Mouse (Mus musculus): ENCODE measurements at regions not wholly inside any gene's neighbourhood (a gene's known extent, or its start where the extent isn't known, plus 50 kb on each side); places are given as distances from the start of the nearest gene placed in this dataset.
A peak's percentile ranks its signal among the peaks of the same experiment; 100 is the strongest.

DNA sequence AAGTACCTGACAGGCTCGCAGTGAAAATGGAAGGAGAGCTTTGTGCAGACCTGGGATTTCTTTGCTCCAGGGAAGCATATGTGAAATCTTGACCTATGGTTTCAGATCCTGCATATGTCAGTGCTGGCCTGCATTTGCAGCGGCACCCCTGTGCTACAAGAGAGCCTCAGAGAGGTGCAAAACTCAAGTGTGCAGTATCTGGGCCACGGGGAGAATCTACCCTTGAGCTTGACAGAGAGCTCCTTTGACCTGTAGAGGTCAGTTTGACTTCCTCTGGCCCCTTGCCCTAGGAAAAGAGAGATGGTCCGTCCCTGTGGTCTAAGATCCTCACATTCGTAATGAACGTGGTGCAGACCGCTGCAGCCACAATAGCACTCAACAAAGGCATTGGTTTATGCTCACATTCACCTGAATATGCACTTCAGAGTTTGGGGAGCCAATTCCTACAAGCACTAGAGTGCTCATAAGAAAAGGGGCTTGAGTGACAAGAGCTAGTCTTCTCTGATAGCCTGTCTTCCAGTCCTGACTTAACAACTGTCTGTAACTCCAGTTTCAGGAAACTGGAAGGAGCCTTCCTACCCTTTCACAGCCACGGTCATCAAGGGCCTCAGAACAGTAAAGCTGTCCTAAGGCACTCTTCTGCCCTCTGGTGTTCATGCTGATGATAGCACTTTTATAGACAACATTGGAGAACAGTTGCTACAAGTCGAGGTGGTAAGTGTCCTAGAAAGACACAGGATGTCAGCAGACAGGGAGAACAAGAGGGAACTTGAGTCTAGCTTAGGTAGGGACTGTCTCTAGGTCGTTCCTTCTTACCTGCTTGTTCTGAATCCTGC lies 200.0 kb upstream of the Apob start:
- DNase-seq (ENCODE audit: low read depth, low spot score), result peak; percentile 3

DNA sequence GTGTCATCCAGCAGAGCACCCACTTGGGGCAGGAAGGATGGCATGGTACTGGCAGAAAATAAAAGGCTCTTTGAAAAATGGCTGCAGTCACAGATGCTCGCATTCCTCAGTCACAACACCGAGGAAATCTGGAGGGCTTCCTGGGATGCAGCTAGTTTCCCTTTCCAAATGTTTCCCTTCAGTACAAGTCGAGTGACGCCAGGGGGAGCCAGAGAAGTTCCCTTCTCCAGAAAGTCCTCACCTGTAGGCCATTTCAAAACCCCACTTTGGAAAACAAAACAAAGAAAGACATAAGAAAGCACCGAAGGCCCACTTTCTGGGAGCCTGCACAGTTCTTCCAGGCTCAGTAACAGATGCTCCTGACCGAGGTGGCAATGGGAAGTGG lies 199.4 kb upstream of the Apob start:
- no peak for DNase-seq (ENCODE audit: low read depth, low spot score)

DNA sequence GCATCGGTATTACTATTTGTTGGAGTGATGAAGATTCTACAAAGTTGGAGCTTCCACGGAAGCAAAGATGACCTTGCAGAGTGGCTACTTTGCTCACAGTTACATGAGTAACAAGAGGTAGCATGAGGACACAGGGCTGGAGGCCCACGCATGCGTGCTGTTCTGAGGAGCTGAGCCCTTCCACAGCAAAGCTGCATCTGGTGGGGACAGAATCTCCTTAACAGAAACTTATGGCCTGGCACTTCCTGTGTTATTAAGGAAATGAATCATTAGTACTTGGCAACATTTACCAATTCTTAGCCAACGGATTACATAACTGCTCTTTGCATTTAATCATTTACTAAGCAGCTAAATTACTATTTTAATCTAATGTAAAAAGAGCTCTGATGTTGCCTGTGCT lies 160.8 kb upstream of the Apob start:
- no peak for DNase-seq (ENCODE audit: low read depth, low spot score)

DNA sequence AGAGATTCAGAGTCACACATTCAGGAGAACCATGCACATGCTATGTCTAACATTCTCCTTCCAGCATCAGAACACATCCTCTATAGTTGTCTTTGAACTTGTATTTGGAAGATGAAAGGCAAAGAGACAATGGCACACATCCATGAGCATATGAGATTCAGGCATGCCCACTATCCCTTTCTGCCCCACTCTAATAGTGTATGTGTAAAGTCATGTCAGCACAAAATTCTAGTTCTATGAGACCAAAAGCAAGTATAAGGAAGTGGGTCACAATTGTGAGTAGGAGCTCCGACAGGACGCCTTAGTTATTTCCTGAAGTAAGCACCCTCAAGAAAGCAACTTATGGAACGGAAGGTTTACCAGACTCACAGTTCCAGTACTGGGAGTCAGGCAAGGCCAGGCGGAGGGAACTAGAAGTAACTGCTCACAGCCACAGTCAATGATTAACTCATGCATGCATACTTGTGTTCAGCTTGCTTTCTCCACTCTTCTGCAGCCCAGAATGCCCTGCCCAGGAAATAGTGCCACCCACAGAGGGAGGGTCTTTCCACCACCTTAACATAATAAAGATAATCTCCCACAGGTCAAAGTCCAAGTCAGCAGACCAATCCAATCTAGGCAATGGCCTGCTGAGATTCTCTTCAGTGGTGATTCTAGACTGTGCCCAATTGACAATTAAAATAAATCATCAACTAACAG lies 157.3 kb upstream of the Apob start:
- DNase-seq (ENCODE audit: low read depth, low spot score), result no peak

DNA sequence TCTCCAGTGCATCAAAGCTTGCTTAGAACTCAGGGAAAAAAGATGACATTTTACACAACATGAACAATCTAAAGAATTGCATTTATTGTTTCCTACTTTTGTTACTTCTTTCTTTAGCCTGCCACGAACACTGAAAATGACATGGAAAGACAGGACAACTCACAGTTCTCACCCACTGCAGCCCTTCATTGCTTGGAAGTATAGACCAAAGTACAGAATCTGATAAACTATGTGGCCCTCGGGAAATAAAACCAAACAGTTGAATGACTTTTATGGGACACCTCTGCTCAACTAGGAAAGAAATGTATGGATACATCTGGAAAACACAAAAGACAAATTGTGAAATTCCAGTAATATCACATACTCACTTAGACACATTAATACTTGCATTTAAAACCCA lies 156.7 kb upstream of the Apob start:
- no peak for DNase-seq (ENCODE audit: low read depth, low spot score)

DNA sequence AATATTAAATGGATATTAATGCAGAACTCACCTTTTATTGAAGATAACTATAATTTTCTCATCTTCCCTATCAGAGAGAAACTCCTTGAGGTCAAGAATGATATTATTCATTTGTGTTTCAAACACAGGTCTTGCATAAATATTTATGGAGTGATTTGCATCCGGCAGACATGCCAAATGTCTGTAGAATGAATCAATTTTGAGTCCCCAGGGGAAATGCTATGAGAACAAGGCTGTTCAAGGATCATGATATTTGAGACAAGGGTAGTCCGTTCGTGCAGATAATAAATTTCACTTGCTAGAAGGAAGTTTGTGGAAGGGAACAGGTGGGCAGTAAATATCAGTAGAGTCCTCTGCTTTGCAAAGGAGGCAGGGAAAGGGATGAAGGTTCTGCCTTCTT lies 141.7 kb upstream of the Apob start:
- DNase-seq (ENCODE audit: low read depth, low spot score), result no peak

DNA sequence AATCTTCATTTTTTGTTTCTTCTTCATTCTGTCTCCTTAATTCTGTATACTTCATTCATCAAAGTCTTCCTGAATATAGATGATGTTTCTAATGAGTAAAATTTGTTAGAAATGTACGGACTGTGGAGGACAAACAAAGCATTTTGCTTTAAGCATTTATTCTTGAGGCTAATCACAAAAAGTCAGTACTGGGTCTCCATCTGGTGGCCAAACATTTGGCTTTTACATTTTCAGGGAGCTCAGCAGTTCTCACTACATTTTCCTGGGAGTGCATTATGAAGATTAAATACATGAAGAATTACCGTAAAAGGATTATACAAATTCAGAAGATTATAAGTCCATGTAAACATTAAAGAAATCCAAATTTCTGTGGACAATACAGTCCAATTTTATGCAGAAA lies 123.6 kb upstream of the Apob start:
- no peak for DNase-seq (ENCODE audit: low read depth, low spot score)

DNA sequence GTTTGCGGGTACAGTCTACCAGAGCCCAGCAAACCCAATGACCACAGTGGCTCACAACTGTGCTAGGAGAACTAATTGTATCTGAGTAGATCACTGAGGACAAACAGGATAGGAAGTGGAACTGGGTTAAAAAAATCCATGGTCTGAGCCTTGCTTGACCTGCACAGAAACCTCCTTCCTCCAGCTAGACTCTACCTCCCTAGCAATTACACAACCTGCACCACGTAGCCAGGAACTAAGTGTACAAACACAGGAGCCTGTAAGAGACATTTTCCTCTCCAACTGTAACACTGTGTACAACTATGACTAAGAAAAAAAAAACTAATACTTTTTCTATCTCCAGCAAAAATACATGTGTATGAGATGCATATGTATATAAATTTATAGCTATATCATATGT lies 121.8 kb upstream of the Apob start:
- DNase-seq (ENCODE audit: low read depth, low spot score), result no peak

DNA sequence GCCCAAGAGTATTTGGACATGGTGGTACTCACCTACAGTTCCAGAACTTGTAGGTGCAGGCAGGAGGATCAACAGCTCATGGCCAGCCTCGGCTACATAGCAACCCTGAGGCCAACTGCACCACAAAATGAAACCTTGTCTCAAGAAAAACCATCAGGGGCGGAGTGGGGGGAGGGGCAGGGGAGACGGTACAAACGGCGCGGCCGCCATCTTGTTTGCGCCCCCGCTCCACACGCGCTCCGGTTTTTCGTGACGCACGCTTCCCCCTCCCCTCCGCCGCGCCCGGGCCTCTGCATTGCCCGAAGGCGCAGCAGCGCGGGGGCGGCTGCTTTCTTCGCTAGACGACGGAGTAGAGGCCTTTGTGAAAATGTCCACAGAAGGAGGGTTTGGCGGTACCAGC lies 117.9 kb upstream of the Apob start:
- no peak for DNase-seq (ENCODE audit: low read depth, low spot score)

DNA sequence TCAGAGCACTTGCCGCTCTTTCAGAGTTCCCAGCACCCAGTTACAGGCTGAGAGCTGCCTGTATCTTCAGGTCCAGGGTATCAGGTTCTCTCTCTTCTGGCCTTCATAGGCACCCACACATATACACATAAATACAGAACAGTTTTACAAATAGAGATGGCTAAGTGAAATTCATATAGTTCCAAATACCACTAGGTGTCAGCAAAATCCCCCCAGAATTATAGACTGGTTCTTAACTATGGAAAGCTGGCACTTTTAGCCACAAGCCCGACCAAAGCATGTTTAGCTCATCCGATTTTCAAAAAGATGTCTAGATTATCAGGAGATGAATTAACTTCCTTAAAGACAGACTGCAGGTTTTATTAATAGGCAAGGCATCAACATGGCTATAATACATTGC lies 107.4 kb upstream of the Apob start:
- no peak for DNase-seq (ENCODE audit: low read depth, low spot score)

DNA sequence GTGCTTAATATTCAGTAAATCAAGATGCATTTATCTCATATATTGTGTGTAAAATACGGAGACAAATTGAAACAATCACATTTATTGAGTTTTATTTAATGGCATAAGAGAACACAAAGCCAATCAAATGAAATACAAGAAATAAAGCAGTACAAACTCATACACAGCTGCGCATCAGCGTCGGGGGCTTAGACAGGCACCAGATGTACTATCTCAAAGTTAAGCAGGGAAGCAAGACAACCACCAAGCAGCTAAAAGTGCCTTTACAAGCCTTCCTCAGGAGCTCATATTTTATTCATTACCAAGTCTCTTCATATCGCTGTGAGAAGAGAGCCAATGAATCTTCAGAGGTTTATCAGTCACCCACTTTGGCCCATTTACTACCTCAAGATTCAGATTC lies 107.0 kb upstream of the Apob start:
- no peak for DNase-seq (ENCODE audit: low read depth, low spot score)

DNA sequence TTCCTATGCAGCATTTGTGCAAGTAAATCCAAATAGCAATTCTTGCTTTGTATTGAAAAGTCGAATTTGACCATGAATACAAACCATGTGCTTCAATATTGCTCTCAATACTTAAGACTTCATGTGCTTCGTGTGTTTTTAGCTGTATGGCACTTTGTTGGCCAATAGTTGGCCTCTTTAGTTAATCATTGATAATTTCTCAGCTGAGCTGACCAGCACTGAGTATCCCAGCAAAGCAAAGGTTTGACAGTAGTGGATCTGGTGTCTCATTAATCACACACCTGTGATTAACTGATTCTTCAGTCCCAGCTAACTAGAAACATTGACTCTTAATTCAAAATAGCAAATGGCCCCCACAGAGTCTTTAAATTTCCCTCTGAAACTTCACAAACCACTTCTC lies 102.0 kb upstream of the Apob start:
- no peak for DNase-seq (ENCODE audit: low read depth, low spot score)

DNA sequence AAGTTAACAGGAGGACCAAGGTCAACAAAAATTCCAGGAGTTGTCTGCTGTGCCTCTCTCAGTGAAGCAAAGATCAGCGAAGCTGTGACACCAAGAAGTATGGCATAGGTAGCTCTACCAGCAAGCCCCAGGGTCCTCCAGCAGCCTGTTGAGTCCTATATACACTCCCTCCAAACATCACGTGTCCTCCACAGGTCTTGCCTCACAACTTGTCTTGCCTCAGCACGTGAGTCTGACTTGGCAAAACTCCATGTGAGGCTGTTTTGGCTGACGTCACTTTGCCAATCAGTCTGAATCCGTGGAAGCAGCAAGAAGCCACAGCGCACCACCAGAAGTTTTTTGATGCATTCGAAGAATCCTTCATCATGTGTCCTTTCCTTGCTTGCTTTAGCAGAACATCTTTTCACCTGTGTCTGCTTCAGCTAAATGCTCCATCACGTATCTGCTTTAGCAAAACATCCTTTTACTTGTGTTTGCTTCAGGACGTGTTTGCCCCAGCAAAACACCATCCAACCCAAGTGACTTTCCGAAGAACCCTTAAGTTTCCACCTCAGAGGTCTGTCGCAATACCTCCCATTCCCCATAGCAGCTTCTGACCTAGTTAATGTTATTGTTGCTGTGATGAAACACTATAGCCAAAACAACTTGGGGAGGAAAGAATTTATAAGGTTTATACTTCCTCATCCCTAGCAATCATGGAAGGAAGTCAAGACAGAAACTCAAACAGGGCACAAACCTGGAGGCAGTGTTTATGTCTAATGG lies 101.0 kb upstream of the Apob start:
- DNase-seq (ENCODE audit: low read depth, low spot score), result no peak

DNA sequence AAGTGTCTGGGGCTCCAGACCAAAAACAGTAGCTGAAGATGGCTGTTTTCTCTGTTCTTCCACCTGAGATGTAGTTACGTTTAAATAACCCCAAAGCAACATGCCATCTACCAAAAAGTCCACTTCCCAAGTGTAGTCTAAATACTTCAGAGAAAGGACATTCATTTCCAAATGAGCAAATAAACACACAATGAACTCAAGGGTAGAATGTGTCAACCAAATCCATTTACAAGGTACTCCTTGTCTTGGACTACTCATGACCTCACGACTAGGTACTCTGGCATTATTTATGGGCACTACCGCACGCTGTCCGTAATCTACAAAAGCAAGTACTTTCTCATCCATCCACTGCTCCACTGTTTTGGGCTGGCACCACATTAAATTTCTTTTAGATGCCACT lies 98.7 kb upstream of the Apob start:
- DNase-seq (ENCODE audit: low read depth, low spot score), result no peak

DNA sequence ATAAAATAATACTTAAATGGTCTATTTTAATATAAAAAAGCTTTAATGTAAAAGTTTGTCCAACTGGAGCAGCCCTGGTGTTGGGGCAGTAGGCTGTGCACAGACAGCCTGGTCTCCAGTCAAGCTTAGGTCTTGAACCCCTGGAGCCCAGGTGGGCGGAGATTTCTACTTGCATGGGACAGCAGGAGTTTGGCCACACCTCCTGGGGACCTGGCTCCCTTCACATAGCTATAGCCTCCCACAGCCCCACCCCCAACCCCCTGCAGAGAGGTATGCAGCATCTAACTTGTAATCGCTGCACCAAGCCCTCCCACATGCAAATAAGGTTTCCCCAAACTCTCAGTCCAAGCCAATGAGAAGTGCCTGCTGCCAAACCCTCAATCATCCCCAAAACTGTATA lies 81.3 kb upstream of the Apob start:
- DNase-seq (ENCODE audit: low read depth, low spot score), result no peak

DNA sequence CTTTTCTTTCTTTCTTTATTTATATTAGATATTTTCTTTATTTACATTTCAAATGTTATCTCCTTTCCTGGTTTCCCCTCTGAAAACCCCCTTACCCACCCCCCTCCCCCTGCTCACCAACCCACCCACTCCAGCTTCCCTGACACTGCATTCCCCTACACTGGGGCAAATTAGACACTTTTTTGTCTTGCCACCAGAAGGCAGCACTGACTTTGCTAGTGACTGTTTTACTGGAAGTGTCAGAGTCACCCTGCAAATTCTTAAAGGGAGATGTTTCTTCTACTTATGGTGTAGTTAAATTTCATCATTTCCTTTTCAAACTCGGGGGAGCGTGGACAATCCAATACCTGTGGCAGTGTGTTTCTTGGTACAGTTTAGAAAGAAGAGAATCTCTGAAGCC lies 72.1 kb upstream of the Apob start:
- no peak for DNase-seq (ENCODE audit: low read depth, low spot score)

DNA sequence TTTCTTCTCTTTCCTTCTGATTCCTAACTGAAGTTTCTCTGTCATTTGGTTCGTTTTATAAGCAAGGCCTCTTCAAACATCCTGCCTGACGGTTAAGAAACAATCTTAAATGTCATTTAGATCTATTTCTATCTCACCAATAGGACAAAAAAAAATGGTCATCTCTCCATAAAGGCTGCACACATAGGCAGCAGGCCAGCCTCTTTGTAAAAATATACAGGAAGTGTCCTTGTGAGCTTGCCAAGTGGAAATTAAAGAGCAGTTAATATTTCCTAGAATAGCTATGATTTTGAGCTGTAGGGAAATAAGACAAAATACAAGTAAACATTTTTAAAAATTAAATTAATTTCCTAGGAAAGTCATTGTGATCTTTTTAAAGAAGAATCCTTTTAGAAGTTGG lies 70.6 kb upstream of the Apob start:
- no peak for DNase-seq (ENCODE audit: low read depth, low spot score)

DNA sequence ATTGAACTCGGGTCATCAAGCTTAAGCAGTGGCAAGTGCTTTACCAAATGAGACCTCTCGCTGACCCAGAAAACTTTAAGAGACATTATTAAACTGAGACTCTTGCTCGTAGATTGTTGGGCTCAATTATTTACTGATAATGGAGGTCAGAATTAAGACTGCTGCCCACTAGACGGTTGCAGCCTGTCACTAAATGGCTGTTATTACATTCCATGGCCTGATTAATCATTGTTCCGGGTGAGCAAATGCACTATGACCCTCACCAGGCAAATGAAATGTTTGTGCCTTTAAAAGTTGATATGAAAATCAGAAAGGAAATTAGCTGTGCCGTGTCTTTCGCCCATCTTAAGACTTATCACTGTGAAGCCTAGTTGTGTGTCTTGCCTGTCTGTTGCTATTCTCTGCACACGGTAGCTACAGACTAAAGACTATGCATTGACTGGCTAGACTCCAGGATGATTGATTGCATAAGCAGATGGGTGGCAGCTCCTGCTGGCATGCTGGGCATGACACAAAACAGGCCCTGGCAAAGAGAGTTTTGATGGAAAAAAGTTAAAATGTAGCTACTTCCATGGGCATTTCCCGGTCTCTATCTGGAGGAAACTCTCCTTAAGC lies 67.6 kb upstream of the Apob start:
- no peak for DNase-seq (ENCODE audit: low read depth, low spot score)

DNA sequence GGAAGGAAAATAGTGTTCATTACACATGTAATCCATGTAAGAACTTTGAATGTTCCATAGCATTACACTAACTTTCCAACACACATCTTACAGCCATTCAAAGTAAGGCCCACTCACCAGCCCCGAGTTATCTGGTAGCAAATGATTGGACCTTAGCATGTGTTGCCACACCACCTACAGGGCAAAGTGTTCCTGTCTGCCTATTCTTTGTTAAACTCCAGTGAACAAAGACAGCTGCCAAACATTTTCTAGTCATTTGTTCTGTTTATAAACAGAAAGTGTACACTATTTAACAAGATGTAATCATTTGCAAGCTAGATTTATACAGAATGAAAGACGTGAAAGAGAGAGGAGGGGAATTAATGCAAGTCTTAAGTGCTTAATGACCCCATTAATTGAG lies 66.9 kb upstream of the Apob start:
- DNase-seq (ENCODE audit: low read depth, low spot score), result no peak

DNA sequence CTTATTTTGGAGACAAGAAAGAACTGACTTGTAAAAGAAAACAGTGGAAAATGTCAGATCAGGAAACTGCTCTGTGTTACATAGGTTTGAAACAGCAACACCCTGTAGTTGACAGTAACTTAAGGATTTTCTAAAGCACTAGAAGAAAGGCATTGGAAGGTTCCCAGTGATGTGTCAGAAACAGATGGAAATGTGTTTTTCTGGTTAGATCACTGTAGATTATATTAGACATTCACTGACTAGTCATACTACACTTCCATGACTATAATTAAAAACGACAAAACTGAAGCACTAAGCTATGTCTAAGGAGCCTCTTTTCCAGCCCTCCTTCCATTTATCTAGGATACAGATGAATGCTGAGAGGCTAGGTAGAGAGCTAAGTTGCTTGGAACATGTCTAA lies 59.1 kb upstream of the Apob start:
- no peak for DNase-seq (ENCODE audit: low read depth, low spot score)

DNA sequence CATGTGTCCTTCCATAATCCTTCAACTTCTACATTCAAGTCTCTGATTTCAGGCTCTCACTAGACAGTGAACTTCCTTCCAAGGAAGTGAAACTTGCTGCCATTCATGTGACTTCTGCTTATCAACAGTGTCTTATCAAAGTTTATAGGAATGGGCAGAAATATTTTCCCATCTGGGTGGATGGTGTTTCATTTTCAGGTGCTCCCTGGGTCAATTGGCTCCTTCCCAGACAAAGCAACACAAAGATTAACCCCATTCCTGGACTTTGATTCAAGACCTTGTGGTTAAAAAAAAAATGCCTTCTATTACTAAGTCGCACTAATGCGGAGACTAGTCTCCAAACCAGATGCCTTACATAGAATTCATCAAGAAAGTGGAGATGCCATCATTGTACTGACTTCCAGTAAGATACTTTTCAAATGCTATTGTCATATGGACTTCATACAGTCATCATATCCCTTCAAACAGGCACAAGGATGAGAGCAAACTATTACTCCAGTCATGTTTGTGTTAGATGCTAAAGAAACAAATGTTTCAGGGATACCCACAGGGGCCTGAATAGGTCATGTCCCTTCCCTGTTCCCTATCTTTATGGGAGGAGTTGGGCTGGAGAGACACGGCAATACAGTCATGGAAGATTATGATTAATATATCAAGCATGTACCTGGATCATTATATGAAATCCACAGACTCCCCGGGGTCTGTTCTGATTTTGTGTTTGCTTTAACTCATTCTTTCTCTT lies 58.3 kb upstream of the Apob start:
- DNase-seq (ENCODE audit: low read depth, low spot score), result no peak

Measured in A20 (cell line).